Mouse (Mus musculus): ENCODE results near the gene Tuba3a. TPM values are rescaled to one million over a fixed set of nuclear protein-coding genes. Genes with fewer than 3 reads are reported as not detected.

The Tuba3a gene
- polyA plus RNA-seq, 3 experiments from 2014 or later, result 0.70 to 2.7 (median 2.6) TPM

Other genes with a start within 250 kb of the Tuba3a start
- 10 to 100 TPM; 39.9 to 61.7 (median 46.2) TPM for gene Ing4, start 246.3 kb downstream of the Tuba3a start, polyA plus RNA-seq (2017; shearing (Covaris generic))
- 10 to 100 TPM in 2 of 3 experiments, 1 to 10 TPM in 1; 5.6 to 23.2 (median 17.7) TPM for gene Acrbp, start 236.4 kb downstream of the Tuba3a start, polyA plus RNA-seq (2017; shearing (Covaris generic))
- 10 to 100 TPM; 10.4 to 19.3 (median 12.1) TPM for gene Lpar5, start 218.1 kb downstream of the Tuba3a start, polyA plus RNA-seq (2017; shearing (Covaris generic))
- gene Chd4, start 190.1 kb downstream of the Tuba3a start, polyA plus RNA-seq (2017; shearing (Covaris generic)), result 10 to 100 TPM; 47.0 to 76.3 (median 61.6) TPM
- 10 to 100 TPM; 32.7 to 50.7 (median 48.1) TPM for gene Nop2, start 154.1 kb downstream of the Tuba3a start, polyA plus RNA-seq (2017; shearing (Covaris generic))
- gene Iffo1, start 140.8 kb downstream of the Tuba3a start, polyA plus RNA-seq (2017; shearing (Covaris generic)), result 10 to 100 TPM in 1 of 3 experiments, 1 to 10 TPM in 2; 6.9 to 12.4 (median 9.8) TPM
- 100 to 1,000 TPM; 217 to 463 (median 365) TPM for gene Gapdh, start 119.6 kb downstream of the Tuba3a start, polyA plus RNA-seq (2017; shearing (Covaris generic))
- 10 to 100 TPM; 25.4 to 88.8 (median 51.2) TPM for gene Ncapd2, start 94.3 kb downstream of the Tuba3a start, polyA plus RNA-seq (2017; shearing (Covaris generic))
- 100 to 1,000 TPM in 1 of 3 experiments, 10 to 100 TPM in 2; 65.3 to 102 (median 74.3) TPM for gene Mrpl51, start 94.2 kb downstream of the Tuba3a start, polyA plus RNA-seq (2017; shearing (Covaris generic))
- gene Vamp1, start 70.5 kb downstream of the Tuba3a start, polyA plus RNA-seq (2017; shearing (Covaris generic)), result 10 to 100 TPM in 2 of 3 experiments, 1 to 10 TPM in 1; 9.8 to 20.8 (median 18.2) TPM
- gene Tapbpl, start 54.2 kb downstream of the Tuba3a start, polyA plus RNA-seq (2017; shearing (Covaris generic)), result 10 to 100 TPM; 79.6 to 89.3 (median 88.6) TPM
- gene Cd27, start 49.0 kb downstream of the Tuba3a start, polyA plus RNA-seq (2017; shearing (Covaris generic)), result 100 to 1,000 TPM; 258 to 621 (median 560) TPM
- under 1 TPM in 2 of 3 experiments, not detected in 1; 0.21 to 0.23 TPM for gene Ltbr, start 27.8 kb upstream of the Tuba3a start, polyA plus RNA-seq (2017; shearing (Covaris generic))
- not detected for gene Scnn1a, start 34.6 kb upstream of the Tuba3a start, polyA plus RNA-seq (2017; shearing (Covaris generic))
- 10 to 100 TPM; 23.3 to 28.5 (median 24.7) TPM for gene Tnfrsf1a, start 63.3 kb upstream of the Tuba3a start, polyA plus RNA-seq (2017; shearing (Covaris generic))
- not detected for gene Plekhg6, start 94.8 kb upstream of the Tuba3a start, polyA plus RNA-seq (2017; shearing (Covaris generic))
- 100 to 1,000 TPM; 101 to 147 (median 147) TPM for gene Cd9, start 208.7 kb upstream of the Tuba3a start, polyA plus RNA-seq (2017; shearing (Covaris generic))

Measured in inflammation-experienced regulatory T-cells, adult 6 months (primary cell).